Mouse (Mus musculus) adrenal gland, postnatal 14 days (tissue): ENCODE results near the gene Gcc2. TPM values are rescaled to one million over a fixed set of nuclear protein-coding genes. Genes with fewer than 3 reads are reported as not detected.
"Not testable (repeated sequence)": the region's sequence is repeated elsewhere in the genome, so short reads cannot be mapped to it uniquely, and the experiment has no call there.

ENCODE experiments used
- DNase-seq: peaks from one replicate; pipeline ENCODE4 v3.0.0; 2021; ENCODE audit warnings: mixed read lengths
- total RNA-seq: library from RNA; stranded (reverse); gene quantifications from 2 replicates; pipeline ENCODE4 v1.2.3, GENCODE M21; 2021

Gene Gcc2
- total RNA-seq, 1 experiment from 2014 or later = 40.5 TPM

- DNase-seq = peak; percentile 70
These were observed 23.3 kb upstream of the Gcc2 start for GRCm38 (mm10) chr10:58231779-58232640.

GRCm38 (mm10) chr10:58232641-58232969 is 22.7 kb upstream of the Gcc2 start, which contains the start of gene Duxf3:
Gene Duxf3 (minus strand): TSS chr10:58232675.
- not testable (repeated sequence) for DNase-seq

DNA sequence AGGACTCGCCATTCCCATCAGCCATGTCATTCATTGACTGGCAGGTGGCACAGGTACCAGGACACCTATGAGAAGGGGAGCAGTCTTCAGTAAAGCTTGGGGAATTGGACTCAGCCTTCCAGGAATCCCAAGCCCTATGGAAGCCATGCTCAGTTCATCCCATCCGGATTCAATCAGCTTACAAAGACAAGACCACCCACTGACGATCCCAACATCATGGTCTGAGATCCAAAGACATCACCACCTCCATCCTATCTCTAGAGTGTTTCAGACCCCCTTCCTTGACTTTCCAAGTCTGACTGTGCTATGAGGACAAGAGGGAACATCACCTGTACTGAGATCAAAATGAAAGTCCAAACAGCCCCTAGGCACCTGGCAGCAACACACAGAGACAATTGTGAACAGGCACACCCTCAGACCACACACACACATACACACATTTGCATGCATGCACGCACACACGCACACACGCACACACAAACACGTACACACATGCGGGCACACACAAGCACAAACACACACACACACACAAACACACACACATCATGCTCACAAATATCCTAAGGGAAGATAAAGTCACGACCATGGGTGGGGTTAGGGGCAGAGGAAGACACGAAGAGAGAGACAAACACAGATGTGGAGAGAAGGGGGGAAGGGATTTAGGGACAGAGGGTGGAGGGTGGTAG is 22.1 kb upstream of the Gcc2 start:
- DNase-seq = not testable (repeated sequence)

DNA sequence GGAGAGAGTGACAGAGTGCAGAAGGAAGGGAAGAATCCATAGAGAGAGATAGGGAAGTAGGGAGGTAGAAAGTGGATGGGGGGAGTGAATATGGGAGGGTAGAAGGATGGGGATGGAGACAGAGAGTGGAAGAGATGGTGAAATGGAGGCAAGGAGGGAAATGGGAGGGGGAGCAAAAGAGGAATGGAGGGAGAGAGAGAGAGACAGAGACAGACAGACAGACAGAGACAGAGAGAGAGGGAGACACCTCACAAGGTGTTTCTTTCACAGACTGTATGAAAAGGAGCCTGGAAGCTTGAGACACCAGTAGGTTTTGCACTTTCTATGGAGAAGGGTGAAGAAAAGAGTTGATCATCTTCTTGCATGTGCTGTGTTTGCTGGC is 21.6 kb upstream of the Gcc2 start:
- DNase-seq = not testable (repeated sequence)

DNA sequence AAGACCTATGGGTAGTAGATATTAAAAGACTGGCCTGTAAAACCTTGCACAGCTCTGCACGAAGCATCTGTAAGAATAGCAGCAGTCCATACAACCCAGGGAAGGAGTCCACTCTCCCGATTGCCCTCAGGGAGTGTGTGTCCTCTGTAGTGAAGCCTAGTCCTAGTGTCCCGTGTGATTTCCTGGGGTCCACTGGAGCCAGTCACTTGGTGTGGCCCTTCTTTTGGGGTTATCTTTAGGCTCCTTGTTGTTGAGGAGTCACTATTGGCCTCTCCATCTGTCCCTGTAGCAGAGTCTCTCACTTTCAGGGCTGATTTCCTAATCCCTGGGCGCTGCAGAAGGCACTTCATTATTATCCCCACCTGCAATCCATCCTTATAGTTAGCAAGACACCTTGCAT is 20.3 kb upstream of the Gcc2 start:
- DNase-seq = not testable (repeated sequence)

- DNase-seq = no peak
These were observed 18.7 kb upstream of the Gcc2 start, which contains the start of gene Gm4981 for GRCm38 (mm10) chr10:58236613-58237012. Gene Gm4981 (minus strand): TSS chr10:58236701.

DNA sequence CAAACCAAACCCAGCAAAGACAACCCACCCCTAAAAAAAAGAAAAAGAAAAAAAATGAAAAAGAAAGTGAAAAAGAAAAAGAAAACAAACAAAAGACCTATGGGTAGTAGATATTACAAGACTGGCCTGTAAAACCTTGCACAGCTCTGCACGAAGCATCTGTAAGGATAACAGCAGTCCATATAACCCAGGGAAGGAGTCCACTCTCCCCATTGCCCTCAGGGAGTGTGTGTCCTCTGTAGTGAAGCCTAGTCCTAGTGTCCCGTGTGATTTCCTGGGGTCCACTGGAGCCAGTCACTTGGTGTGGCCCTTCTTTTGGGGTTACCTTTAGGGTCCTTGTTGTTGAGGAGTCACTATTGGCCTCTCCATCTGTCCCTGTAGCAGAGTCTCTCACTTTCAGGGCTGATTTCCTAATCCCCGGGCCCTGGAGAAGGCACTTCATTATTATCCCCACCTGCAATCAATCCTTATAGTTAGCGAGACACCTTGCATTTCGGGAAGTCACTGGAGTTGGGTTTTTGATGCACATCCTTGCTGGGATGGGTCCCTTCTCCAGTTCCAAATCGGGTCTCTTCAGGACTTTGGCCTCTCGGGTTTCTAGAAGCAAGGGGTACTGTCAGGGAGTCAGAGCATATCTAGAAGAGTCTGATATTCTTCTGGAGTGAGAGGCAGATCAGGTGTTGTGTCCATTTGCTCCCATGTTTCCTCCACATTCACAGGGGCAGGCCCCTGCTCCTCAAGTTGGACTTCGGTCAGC is 16.1 kb upstream of the Gcc2 start:
- peak; percentile 41 for DNase-seq

DNA sequence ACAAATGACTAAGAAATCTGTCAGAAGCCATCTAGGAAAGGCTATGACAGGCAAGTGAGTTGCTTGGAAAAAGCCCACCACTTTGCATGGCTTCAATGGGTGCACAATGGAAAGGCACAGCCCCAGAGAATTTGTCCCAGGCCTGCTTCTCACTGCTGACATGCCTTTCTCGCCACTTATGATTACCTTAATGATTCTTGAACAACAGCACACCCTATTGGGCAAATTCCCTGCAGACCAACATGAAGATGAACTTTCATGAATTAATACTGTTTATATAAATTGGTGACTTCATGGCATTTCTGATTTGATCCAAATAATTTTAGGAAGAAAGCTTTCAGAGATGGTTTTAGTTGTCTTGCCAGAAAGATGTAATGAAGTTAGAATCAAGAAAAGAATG is 5.8 kb upstream of the Gcc2 start:
- DNase-seq = no peak

DNA sequence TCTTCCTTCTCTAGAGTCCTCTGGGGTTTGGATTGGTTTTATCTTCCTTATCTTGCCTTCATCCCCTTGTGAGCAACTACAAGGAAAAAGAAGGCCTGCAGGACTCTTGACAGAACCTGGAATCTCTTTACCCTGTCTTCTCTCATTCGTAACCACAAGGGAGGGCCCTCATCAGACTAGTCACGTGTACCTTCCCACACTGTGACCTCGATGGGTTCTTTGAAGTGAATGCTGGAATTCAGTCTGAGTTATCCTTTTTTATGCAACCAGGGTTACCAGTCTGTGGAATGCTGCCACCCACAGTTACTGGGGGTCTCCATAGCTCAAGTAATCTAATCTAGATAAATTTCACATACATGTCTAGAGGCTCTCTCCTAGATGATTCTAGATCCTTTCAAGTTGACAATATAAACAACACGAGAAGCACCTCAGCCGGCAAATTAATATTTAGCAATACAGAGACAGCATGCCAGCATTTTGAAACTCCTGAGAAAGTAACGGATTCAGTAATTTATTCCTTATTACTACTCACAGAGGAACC is 592 bp upstream of the Gcc2 start:
- peak; percentile 42 for DNase-seq

DNA sequence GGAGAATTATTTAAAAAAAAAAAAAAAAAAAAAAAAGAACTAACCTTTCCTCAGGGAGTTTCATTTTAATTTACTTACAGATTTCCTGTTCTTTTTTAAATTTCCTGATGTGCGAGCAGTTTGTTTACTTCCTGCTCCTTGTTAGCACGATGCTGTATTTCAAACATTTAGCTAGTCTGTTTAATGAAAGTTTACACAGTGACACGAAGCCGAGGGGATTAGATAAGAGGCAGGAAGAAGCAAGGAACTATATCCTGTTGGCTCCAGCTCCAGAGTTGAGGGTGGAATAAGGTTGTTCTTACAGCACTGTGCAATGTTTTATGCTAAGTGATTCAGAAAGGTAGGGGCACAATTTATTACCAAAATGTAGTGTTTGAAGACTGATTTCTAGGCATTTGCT is 657 bp downstream of the Gcc2 start:
- no peak for DNase-seq

GRCm38 (mm10) chr10:58258466-58258865 is 3.2 kb downstream of the Gcc2 start:
- peak; percentile 23 for DNase-seq

DNA sequence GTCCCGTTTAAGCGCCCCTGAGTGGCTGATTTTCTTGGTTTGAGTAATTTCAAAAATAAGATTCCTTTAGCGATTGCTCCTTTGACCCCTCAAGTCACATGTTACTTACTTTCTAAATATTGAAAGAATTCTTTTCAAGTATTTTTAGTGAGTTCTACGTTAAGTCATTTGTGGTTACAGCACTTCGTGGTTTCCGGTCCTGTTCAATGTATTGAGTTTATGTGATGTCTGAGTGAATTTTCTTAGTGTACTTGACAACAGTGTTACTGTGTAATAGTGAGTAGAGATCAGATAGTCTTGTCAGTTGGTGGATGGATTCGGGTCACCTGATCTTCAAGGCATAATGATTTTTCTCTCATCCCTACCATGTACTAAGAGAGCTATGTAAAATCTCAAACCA is 26.9 kb downstream of the Gcc2 start:
- no peak for DNase-seq

- no peak for DNase-seq
These were observed 35.4 kb downstream of the Gcc2 start for GRCm38 (mm10) chr10:58290742-58291141.

DNA sequence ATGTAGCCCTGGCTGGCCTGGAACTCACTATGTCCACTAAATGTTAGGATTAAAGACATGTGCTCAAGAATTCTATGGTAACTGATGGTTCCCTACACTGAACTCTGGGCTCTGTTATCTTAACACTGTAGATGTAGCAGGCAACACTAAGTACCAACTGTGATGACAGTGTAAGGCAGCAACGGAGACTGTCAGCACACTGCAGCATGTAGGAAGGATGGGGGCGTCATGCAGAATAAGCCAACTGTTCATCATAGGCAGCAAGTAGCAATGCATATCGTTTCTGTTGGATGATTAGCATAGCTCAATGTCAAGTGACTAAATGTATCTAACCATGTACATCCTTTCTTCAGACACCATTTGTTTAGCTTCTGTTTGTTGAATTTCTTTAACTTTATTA is 38.9 kb downstream of the Gcc2 start:
- DNase-seq = no peak

- no peak for DNase-seq
These were observed 40.3 kb downstream of the Gcc2 start for GRCm38 (mm10) chr10:58295605-58296004.

GRCm38 (mm10) chr10:58304996-58305395 is 49.7 kb downstream of the Gcc2 start:
- no peak for DNase-seq

DNA sequence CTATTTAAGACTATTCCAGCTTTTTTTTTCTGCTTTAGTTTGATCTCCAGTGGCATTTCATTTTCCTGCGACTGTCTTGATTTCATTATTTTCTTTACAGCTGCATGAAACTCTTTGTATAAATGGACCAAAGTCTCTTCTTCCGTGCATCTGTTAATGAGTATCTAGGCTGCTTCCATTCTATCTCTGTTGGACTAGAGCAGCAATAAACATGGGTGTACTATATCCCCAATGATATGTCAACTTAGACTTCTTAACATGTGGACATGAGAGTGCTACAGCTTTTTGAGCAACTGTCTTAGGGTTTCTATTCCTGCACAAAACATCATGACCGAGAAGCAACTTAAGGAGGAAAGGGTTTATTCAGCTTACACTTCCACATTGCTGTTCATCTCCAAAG is 51.6 kb downstream of the Gcc2 start:
- DNase-seq = no peak

DNA sequence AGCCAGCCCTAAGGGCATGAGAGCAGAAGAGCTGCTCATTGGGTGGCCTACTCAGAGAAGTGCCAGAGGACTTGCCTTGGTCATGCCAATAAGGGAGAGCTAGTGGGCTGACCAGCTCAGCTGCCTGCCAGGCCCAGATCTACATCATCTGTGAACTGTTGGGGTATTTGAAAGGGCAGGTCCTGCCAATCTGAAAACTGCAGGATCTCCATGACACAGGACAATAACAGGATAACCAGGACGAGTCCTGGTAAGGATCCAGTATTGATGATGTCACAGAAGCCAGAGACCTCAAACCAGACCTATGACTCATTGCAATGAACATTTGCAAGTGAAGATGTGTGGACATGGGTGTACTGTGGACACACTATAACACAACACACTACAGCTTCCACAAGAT is 55.5 kb downstream of the Gcc2 start:
- DNase-seq = no peak

DNA sequence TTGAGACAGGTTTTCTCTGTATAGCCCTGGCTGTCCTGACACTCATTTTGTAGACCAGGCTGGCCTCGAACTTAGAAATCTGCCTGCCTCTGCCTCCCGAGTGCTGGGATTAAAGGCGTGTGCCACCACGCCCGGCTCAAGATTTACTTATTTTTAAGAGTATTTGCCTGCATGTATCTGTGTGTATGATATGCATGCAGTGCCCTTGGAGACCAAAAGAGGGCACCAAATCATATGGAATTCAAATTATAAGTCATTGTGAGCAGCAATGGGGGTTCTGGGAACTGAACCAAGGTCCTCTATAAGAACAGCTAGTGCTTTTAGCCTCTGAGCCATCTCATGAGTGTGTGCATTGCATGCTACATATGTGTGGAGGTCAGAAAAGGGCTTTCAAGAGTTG is 57.6 kb downstream of the Gcc2 start:
- no peak for DNase-seq

GRCm38 (mm10) chr10:58320881-58321280 is 65.6 kb downstream of the Gcc2 start:
- DNase-seq = no peak

DNA sequence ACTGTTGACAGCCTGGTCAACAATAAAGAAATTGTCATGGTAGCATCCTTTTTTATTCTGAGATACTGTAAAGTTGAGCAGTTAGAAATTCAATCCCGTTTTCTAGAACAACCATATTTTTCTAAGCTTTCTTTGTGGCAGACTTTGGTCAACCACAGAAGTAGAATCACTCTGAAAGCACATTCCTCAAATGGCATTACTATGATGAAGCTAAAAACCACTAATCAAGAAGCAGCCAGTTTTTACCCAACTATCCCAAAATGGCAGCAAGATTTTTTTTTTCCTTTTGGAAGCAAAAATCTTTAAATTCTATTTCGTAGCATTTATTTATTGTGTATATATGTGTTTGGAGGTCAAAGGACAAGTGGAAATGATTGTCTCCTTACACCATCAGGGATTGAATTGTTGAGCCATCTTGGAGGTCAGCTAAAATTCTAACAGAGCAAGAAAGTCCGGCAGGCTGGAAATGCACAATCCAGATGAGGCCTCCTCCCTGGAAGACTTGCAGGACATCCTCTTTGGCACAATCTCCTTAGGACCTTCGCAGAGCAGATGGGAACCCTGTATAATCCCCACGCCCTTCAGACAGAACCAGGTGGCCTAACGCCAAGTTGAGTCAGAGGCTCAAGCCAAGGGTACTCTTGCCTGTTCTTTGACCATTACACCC is 67.2 kb downstream of the Gcc2 start:
- DNase-seq = no peak
